Mouse (Mus musculus): Measurements from ENCODE around the gene Slc17a7. TPM values are rescaled to one million over a fixed set of nuclear protein-coding genes. Genes with fewer than 3 reads are reported as not detected.

The Slc17a7 gene
- 3.6 and 4.6 TPM in 2 replicates for polyA plus RNA-seq (2014; fragmentation: Nextera tagmentation; extraction: Ambion mirVana)

- no peaks in the 10 kb centered on the region for H3K9me3 ChIP-seq (ENCODE audit: control insufficient read depth, low read length)
- no peak within 1 kb of the TSS for H3K27ac ChIP-seq (ENCODE audit: low read depth, low read length)
- ATAC-seq (replicated peaks; ENCODE audit: low FRiP score) (no peak), DNase-seq (ENCODE audit: low spot score) (peak; percentile 72)
- 3% methylated on average over 39 of the region's 41 CpGs for WGBS
- H3K9ac ChIP-seq (ENCODE audit: low read length): peak within 1 kb of the TSS; percentile 45; the same call in 1 of the 2 replicates
- peak within 1 kb of the TSS; percentile 65 for H3K4me2 ChIP-seq (ENCODE audit: low read depth, low read length, severe bottlenecking)
- H3K4me1 ChIP-seq (replicated peaks; ENCODE audit: control insufficient read depth, insufficient read depth, low read length): peaks cover 5% of the 10 kb centered on the region; the same call in 1 of the 2 replicates
- peak within 1 kb of the TSS; percentile 37 for H3K4me3 ChIP-seq (ENCODE audit: low read depth, low read length)
- peaks cover 63% of the 10 kb centered on the region for H3K27me3 ChIP-seq (ENCODE audit: control insufficient read depth, insufficient read depth, low read length)
- H3K36me3 ChIP-seq (ENCODE audit: control insufficient read depth, insufficient read depth, low read length): no peaks in the 10 kb centered on the region
Measured at GRCm38 (mm10) chr7:45163735-45164490, at the start of gene Slc17a7. TSS of gene Slc17a7 (plus strand) at chr7:45163949.

- no peak overlapping the region for H3K4me3 ChIP-seq (ENCODE audit: low read depth, low read length)
- no peaks in the 10 kb centered on the region for H3K27me3 ChIP-seq (ENCODE audit: control insufficient read depth, insufficient read depth, low read length)
- peaks cover 25% of the 10 kb centered on the region; the same call in 1 of the 2 replicates for H3K36me3 ChIP-seq (ENCODE audit: control insufficient read depth, insufficient read depth, low read length)
- ATAC-seq (replicated peaks; ENCODE audit: low FRiP score) (no peak), DNase-seq (ENCODE audit: low spot score) (no peak)
- WGBS: 89% methylated on average over 8 of the region's 8 CpGs
- H3K9ac ChIP-seq (ENCODE audit: low read length): no peak overlapping the region
- H3K4me2 ChIP-seq (ENCODE audit: low read depth, low read length, severe bottlenecking): no peak overlapping the region
- no peaks in the 10 kb centered on the region for H3K9me3 ChIP-seq (ENCODE audit: control insufficient read depth, low read length)
- H3K27ac ChIP-seq (ENCODE audit: low read depth, low read length): no peak overlapping the region
- peaks cover 3% of the 10 kb centered on the region; the same call in 1 of the 2 replicates for H3K4me1 ChIP-seq (replicated peaks; ENCODE audit: control insufficient read depth, insufficient read depth, low read length)
Measured at GRCm38 (mm10) chr7:45117566-45117965, 46.2 kb upstream of the Slc17a7 start.

- Histone ChIP-seq H3K4me1 (replicated peaks; ENCODE audit: control insufficient read depth, insufficient read depth, low read length) (peaks cover 9% of the 10 kb centered on the region; the same call in 1 of the 2 replicates), H3K9ac (ENCODE audit: low read length) (no peak overlapping the region), H3K27ac (ENCODE audit: low read depth, low read length) (no peak overlapping the region), H3K27me3 (ENCODE audit: control insufficient read depth, insufficient read depth, low read length) (no peaks in the 10 kb centered on the region), H3K9me3 (ENCODE audit: control insufficient read depth, low read length) (no peaks in the 10 kb centered on the region), H3K4me3 (ENCODE audit: low read depth, low read length) (no peak overlapping the region), H3K4me2 (ENCODE audit: low read depth, low read length, severe bottlenecking) (no peak overlapping the region), H3K36me3 (ENCODE audit: control insufficient read depth, insufficient read depth, low read length) (peaks cover 31% of the 10 kb centered on the region; the same call in 1 of the 2 replicates)
- ATAC-seq (replicated peaks; ENCODE audit: low FRiP score) (no peak), DNase-seq (ENCODE audit: low spot score) (no peak)
- WGBS: 92% methylated on average over 6 of the region's 6 CpGs
Measured at GRCm38 (mm10) chr7:45118336-45118735, 45.4 kb upstream of the Slc17a7 start.

- H3K4me1 ChIP-seq (replicated peaks; ENCODE audit: control insufficient read depth, insufficient read depth, low read length): peaks cover 14% of the 10 kb centered on the region; the same call in 1 of the 2 replicates
- ATAC-seq (replicated peaks; ENCODE audit: low FRiP score) (no peak), DNase-seq (ENCODE audit: low spot score) (no peak)
- no peaks in the 10 kb centered on the region for H3K27me3 ChIP-seq (ENCODE audit: control insufficient read depth, insufficient read depth, low read length)
- H3K9me3 ChIP-seq (ENCODE audit: control insufficient read depth, low read length): no peaks in the 10 kb centered on the region
- no peak overlapping the region for H3K9ac ChIP-seq (ENCODE audit: low read length)
- peaks cover 31% of the 10 kb centered on the region; the same call in 1 of the 2 replicates for H3K36me3 ChIP-seq (ENCODE audit: control insufficient read depth, insufficient read depth, low read length)
- H3K4me2 ChIP-seq (ENCODE audit: low read depth, low read length, severe bottlenecking): no peak overlapping the region
- no peak overlapping the region for H3K27ac ChIP-seq (ENCODE audit: low read depth, low read length)
- 88% methylated on average over 5 of the region's 5 CpGs for WGBS
- no peak overlapping the region for H3K4me3 ChIP-seq (ENCODE audit: low read depth, low read length)
Measured at GRCm38 (mm10) chr7:45119780-45120709, 43.7 kb upstream of the Slc17a7 start.

GRCm38 (mm10) chr7:45121404-45121803 is 42.3 kb upstream of the Slc17a7 start:
- no peak overlapping the region for H3K4me3 ChIP-seq (ENCODE audit: low read depth, low read length)
- ATAC-seq (replicated peaks; ENCODE audit: low FRiP score): no peak
- no peaks in the 10 kb centered on the region for H3K27me3 ChIP-seq (ENCODE audit: control insufficient read depth, insufficient read depth, low read length)
- H3K36me3 ChIP-seq (ENCODE audit: control insufficient read depth, insufficient read depth, low read length): peaks cover 34% of the 10 kb centered on the region
- H3K4me1 ChIP-seq (replicated peaks; ENCODE audit: control insufficient read depth, insufficient read depth, low read length): peaks cover 18% of the 10 kb centered on the region
- 70% methylated on average over 8 of the region's 8 CpGs for WGBS
- no peak overlapping the region for H3K4me2 ChIP-seq (ENCODE audit: low read depth, low read length, severe bottlenecking)
- no peak overlapping the region for H3K9ac ChIP-seq (ENCODE audit: low read length)
- no peak for DNase-seq (ENCODE audit: low spot score)
- no peaks in the 10 kb centered on the region for H3K9me3 ChIP-seq (ENCODE audit: control insufficient read depth, low read length)
- H3K27ac ChIP-seq (ENCODE audit: low read depth, low read length): no peak overlapping the region

GRCm38 (mm10) chr7:45121966-45122365 is 41.8 kb upstream of the Slc17a7 start:
- H3K4me3 ChIP-seq (ENCODE audit: low read depth, low read length): no peak overlapping the region
- no peak for ATAC-seq (replicated peaks; ENCODE audit: low FRiP score)
- H3K27me3 ChIP-seq (ENCODE audit: control insufficient read depth, insufficient read depth, low read length): no peaks in the 10 kb centered on the region
- peaks cover 40% of the 10 kb centered on the region for H3K36me3 ChIP-seq (ENCODE audit: control insufficient read depth, insufficient read depth, low read length)
- no peaks in the 10 kb centered on the region for H3K9me3 ChIP-seq (ENCODE audit: control insufficient read depth, low read length)
- no peak overlapping the region for H3K4me2 ChIP-seq (ENCODE audit: low read depth, low read length, severe bottlenecking)
- no peak overlapping the region for H3K27ac ChIP-seq (ENCODE audit: low read depth, low read length)
- DNase-seq (ENCODE audit: low spot score): no peak
- peaks cover 23% of the 10 kb centered on the region for H3K4me1 ChIP-seq (replicated peaks; ENCODE audit: control insufficient read depth, insufficient read depth, low read length)
- no peak overlapping the region for H3K9ac ChIP-seq (ENCODE audit: low read length)

GRCm38 (mm10) chr7:45122561-45123185 is 41.1 kb upstream of the Slc17a7 start:
- no peak overlapping the region for H3K27ac ChIP-seq (ENCODE audit: low read depth, low read length)
- H3K4me3 ChIP-seq (ENCODE audit: low read depth, low read length): peak overlapping the region; percentile 87
- H3K9me3 ChIP-seq (ENCODE audit: control insufficient read depth, low read length): no peaks in the 10 kb centered on the region
- peak overlapping the region; percentile 76 for H3K4me2 ChIP-seq (ENCODE audit: low read depth, low read length, severe bottlenecking)
- DNase-seq (ENCODE audit: low spot score) (no peak), ATAC-seq (replicated peaks; ENCODE audit: low FRiP score) (no peak)
- peaks cover 28% of the 10 kb centered on the region for H3K4me1 ChIP-seq (replicated peaks; ENCODE audit: control insufficient read depth, insufficient read depth, low read length)
- H3K9ac ChIP-seq (ENCODE audit: low read length): peak overlapping the region; percentile 99
- WGBS: 88% methylated on average over 15 of the region's 15 CpGs
- H3K36me3 ChIP-seq (ENCODE audit: control insufficient read depth, insufficient read depth, low read length): peaks cover 40% of the 10 kb centered on the region
- no peaks in the 10 kb centered on the region for H3K27me3 ChIP-seq (ENCODE audit: control insufficient read depth, insufficient read depth, low read length)

- Histone ChIP-seq H3K9ac (ENCODE audit: low read length) (peak overlapping the region; percentile 99), H3K27me3 (ENCODE audit: control insufficient read depth, insufficient read depth, low read length) (no peaks in the 10 kb centered on the region), H3K27ac (ENCODE audit: low read depth, low read length) (no peak overlapping the region; the same call in 1 of the 2 replicates), H3K4me1 (replicated peaks; ENCODE audit: control insufficient read depth, insufficient read depth, low read length) (peaks cover 28% of the 10 kb centered on the region), H3K4me2 (ENCODE audit: low read depth, low read length, severe bottlenecking) (peak overlapping the region; percentile 76), H3K36me3 (ENCODE audit: control insufficient read depth, insufficient read depth, low read length) (peaks cover 40% of the 10 kb centered on the region), H3K4me3 (ENCODE audit: low read depth, low read length) (peak overlapping the region; percentile 87), H3K9me3 (ENCODE audit: control insufficient read depth, low read length) (no peaks in the 10 kb centered on the region)
- WGBS: 32% methylated on average over 12 of the region's 12 CpGs
- ATAC-seq (replicated peaks; ENCODE audit: low FRiP score) (no peak), DNase-seq (ENCODE audit: low spot score) (no peak)
Measured at GRCm38 (mm10) chr7:45123186-45123570, 40.6 kb upstream of the Slc17a7 start.

All from forebrain, embryonic 11.5 days (tissue).